Mouse (Mus musculus) right cerebral cortex, postnatal 25 days (tissue): ENCODE data around the gene Hoxb4.

Experiments
- DNase-seq: peaks from one replicate; pipeline ENCODE4 v3.0.0; 2022

Gene Hoxb4

DNA sequence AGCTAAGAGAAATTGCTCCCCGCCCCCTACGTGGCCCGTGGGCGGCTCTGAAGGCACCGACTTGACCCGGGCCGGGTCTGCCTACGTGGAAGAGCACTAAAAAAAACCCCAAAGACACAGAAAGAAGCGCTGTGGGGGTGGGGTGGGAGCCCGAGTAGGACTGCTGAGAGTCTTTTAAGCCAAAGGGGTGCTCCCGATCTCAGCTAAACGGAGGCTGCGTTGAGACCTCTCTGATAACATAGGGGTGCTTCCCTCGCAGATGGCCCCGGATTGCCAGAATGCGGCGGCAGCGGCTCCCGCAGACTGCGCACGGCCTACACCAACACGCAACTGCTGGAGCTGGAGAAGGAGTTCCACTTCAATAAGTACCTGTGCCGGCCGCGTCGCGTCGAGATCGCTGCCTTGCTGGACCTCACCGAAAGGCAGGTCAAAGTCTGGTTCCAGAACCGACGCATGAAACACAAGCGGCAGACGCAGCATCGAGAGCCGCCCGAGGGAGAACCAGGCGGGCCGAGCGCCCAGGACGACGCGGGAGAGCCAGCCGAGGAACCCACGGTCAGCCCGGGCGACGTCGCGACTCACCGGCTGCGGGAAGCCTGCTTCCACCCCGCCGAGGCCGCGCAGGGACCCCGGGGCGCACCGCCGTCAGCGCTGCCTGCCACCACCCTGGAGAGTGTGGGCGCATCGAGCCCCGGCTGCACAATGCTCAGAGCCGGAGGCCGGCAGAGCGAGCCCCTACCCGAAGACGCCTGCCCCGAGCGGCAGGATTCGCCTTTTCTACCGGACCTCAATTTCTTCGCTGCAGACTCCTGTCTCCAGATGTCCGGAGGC, 34.8 kb downstream of the Hoxb4 start:
- no peak for DNase-seq

DNA sequence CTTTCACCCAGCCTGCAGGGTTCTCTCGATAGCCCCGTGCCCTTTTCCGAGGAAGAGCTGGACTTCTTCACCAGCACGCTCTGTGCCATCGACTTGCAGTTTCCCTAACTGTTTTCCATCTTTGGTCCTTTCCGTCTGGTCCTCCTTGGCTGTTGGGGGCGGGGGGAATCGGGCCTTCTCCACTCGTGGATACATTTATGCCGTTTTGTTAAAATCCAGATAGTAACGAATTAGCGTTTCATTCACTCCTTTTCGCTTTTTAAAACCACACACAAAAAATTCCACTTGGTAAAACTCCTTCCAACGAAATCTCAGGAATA, 35.4 kb downstream of the Hoxb4 start:
- no peak for DNase-seq

DNA sequence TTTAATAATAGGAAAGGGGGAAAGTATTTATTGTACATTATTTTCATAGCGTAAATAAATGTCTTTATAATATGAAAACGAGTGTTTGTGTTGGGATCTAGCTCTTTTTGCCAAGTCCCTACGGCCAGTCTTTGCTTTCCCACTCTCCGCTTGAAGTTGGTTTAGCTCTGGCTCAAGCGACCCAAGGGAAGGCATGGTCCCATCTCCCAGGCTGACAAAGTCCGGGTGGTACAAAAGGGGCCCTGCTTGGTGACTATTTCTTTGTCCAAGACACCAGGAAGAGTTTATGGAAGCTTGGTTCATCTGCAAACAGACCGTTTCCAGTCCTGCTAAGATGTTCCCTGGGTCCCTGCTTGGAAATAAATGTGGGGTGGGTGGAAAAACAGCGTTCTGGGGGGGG, 35.9 kb downstream of the Hoxb4 start:
- no peak for DNase-seq

DNA sequence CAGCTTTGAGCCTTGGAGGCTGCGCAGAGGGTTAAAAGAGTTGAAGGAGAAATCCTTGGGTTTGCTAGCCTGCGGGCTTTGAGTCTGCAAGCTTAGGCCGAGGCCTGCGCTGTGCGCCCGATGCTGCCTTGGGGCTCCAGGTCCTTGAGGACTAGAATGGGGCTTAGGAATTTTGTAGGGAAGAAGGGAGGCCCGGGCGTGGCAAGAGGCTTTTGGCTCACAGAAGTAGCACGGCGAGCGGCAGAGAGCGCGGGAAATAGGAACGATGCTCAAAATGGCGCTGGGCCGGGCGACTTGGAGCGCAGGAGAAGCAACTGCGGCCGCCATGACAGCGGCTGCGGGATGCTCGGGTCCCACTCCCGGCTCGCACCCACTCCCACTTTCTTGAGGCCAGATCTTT, 36.3 kb downstream of the Hoxb4 start:
- no peak for DNase-seq

DNA sequence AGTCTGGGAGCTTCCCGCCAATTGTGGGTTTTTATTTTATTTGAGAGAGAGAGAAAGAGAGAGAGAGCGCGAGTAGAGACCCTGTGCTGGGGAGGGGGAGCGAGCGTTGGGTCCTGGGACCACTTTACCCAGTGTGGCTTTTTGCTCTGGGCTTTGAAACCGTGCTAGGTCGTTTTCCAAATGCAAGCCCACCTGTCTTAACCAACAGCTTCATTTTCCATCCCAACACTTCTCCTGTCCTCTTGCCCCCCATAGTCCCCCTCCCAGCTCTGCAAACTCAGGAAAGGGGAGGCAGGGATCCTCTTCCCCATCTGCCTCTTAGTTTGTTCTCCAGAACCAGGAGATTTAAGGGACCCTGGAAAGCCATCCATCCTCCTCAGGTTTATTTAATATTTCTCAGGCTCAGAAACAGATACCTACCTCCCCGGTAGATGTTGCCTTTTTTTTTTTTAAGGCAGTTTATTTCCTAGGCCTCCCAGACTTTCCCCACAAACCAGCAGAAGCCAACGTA, 36.8 kb downstream of the Hoxb4 start:
- DNase-seq = no peak

DNA sequence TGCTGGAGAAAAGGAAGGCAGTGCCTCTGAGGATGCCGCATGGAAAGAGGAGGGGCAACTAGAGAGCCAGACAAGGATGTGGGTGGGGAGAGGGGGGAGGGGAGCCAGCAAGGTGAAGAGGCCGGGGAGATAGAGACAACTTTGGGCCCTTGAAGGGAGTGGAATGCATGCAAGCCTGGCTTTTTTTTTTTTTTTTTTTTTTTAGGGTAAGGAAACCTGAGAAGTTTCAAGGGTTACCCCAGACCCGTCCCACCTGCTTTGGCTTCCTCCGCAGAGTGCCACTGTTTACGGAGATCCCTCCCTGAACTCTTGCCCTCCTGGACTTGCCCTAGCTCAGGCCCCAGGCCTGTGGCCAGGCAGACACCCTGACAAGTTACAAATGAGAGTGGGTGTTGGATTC, 45.7 kb downstream of the Hoxb4 start:
- DNase-seq = no peak

DNA sequence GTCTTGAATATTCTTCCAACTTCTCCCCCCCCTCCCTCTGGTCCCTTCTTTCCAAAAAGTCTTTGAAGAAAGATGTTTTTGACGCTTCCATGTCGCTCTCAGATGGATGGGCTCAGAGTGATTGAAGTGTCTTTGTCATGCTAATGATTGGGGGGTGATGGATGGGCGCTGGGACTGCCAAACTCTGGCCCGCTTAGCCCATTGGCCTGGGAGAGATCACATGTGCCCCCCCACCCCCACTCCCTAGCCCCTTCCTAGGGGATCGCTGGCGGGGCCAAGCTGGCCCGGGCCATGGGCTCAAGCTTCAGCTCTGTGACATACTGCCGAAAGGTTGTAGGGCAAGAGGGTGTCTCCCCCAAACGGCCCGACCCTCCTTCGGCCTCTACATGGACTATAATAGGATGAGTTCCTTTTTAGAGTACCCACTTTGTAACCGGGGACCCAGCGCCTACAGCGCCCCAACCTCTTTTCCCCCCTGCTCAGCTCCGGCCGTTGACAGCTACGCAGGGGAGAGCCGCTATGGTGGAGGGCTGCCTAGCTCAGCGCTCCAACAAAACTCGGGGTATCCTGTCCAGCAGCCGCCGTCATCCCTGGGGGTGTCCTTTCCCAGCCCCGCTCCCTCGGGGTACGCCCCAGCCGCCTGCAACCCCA, 47.5 kb downstream of the Hoxb4 start, which contains the start of gene Hoxb1:
Hoxb1 (plus strand) TSS at position 312 of the 651 bp plus-strand sequence.
- no peak for DNase-seq

DNA sequence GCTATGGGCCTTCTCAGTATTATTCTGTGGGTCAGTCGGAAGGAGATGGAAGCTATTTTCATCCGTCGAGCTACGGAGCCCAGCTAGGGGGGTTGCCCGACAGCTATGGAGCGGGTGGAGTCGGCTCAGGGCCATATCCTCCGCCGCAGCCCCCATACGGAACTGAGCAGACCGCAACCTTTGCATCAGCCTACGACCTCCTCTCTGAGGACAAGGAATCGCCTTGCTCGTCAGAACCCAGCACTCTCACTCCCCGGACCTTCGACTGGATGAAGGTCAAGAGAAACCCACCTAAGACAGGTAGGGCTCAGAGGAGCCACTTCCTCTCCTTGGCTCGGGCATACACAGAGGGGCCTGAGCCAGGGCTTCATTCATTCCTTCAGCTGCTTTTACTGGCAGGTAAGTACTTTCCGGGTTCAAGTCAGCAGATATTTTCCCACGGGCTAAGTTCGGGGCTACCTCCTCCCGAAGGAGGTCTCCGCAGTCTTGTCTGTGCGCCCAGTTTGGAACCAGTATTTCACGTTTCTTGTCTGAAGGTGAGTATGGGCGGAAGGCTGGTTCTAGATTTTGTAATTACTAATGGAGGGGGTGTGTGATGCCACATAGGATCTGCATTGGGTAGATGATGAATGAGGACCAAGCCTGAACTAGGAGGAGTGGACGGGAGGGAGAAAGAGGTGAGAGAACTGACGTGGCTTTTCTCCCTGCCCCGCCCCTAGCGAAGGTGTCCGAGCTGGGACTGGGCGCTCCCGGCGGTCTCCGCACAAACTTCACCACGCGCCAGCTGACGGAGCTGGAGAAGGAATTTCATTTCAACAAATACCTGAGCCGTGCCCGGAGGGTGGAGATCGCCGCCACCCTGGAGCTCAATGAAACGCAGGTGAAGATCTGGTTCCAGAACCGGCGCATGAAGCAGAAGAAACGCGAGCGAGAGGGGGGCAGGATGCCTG, 48.3 kb downstream of the Hoxb4 start:
- DNase-seq = no peak

DNA sequence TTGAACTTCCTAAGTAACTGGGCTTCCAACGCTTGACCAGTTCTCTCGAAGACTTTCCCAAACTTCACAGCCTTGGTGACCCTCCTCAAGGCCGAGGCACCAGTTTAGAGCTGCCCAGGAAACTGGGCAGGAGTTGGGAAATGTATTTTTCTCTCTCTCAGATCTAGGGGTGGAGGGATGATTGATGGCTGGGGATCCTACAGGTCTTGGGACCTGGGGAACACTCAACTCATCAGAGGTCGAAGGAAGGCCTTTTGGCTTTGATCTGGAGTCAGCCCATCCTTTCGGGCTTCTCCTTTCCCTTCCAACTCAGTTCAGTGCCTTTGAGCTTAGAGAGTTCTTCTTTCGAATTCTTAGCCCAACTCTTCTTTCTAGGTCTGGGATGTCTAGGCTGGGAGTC, 49.1 kb downstream of the Hoxb4 start:
- DNase-seq = no peak

DNA sequence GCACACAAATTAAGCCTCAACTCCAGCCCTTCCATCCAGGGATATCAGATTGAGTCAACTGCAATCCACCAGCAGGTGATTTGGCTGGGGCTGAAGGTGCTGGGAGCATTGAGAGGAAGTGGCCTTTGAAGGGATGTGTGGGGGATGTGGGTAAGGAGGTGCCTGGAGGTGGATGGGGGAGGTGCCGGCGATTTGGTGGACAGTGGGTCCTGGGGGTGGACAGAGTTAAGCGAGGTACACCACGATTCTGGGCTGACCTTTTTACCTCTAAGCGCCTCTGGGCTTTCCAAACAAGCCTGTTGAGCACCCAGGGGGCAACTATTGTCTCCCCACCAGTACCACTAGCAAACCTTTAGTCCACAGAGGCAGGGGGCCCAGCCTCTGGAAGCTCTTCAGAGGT, 50.6 kb downstream of the Hoxb4 start:
- DNase-seq = no peak

DNA sequence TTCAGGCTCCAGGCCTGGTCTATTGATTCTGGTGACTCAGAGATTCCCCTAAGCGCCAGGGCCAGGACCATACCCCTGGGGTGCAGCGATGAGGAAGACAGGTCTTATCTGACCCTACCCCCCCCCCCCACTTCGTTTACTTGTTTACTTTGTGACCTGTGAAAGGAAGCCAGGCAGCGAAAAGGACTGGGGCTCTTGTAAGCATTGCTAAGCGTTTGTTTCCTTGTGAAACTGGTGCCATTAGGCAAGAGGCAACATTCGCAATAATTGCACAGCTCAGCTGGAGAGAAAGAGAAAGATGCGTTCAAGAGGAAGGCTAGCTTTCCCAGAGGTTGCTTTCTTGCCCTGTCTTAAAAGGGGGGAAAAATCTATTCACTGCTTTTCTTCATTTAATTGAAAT, 51.1 kb downstream of the Hoxb4 start:
- DNase-seq = no peak
